Mouse (Mus musculus) yolk sac, embryonic 10.5 days (tissue): Measurements from ENCODE around the gene Rsc1a1.
A peak's percentile ranks its signal among the peaks of the same experiment; 100 is the strongest.

Experiments
- DNase-seq: peaks from one replicate; pipeline ENCODE4 v3.0.0-alpha.2; 2017; ENCODE audit warnings: low spot score

Gene Rsc1a1

GRCm38 (mm10) chr4:141685499-141685898 is at the start of gene Rsc1a1:
Gene Rsc1a1 (minus strand): TSS chr4:141685599.
- no peak for DNase-seq

GRCm38 (mm10) chr4:141735206-141735560 is 49.8 kb upstream of the Rsc1a1 start:
- no peak for DNase-seq

- peak; percentile 89 for DNase-seq
These were observed 49.2 kb upstream of the Rsc1a1 start for GRCm38 (mm10) chr4:141734446-141735205.

- DNase-seq, result peak; percentile 82
These were observed 46.4 kb upstream of the Rsc1a1 start for GRCm38 (mm10) chr4:141731766-141732165.

- no peak for DNase-seq
These were observed 45.0 kb upstream of the Rsc1a1 start for GRCm38 (mm10) chr4:141730401-141730800.

GRCm38 (mm10) chr4:141729266-141729665 is 43.9 kb upstream of the Rsc1a1 start:
- DNase-seq, result peak; percentile 67

- DNase-seq, result peak; percentile 73
These were observed 40.3 kb upstream of the Rsc1a1 start for GRCm38 (mm10) chr4:141725738-141726137.

GRCm38 (mm10) chr4:141725277-141725676 is 39.9 kb upstream of the Rsc1a1 start:
- DNase-seq, result no peak

- DNase-seq, result no peak
These were observed 39.2 kb upstream of the Rsc1a1 start for GRCm38 (mm10) chr4:141724594-141724993.

GRCm38 (mm10) chr4:141723673-141724068 is 38.3 kb upstream of the Rsc1a1 start:
- no peak for DNase-seq

- peak; percentile 87 for DNase-seq
These were observed 37.6 kb upstream of the Rsc1a1 start, which contains the start of gene Ddi2 for GRCm38 (mm10) chr4:141722731-141723672. Gene Ddi2 (minus strand): TSS chr4:141723419.

GRCm38 (mm10) chr4:141721961-141722360 is 36.6 kb upstream of the Rsc1a1 start:
- DNase-seq, result no peak

GRCm38 (mm10) chr4:141720761-141721523 is 35.5 kb upstream of the Rsc1a1 start:
- DNase-seq, result no peak

GRCm38 (mm10) chr4:141719304-141719703 is 33.9 kb upstream of the Rsc1a1 start:
- no peak for DNase-seq

- no peak for DNase-seq
These were observed 32.2 kb upstream of the Rsc1a1 start for GRCm38 (mm10) chr4:141717633-141718032.

- peak; percentile 48 for DNase-seq
These were observed 29.6 kb upstream of the Rsc1a1 start for GRCm38 (mm10) chr4:141715027-141715426.

- no peak for DNase-seq
These were observed 28.3 kb upstream of the Rsc1a1 start for GRCm38 (mm10) chr4:141713598-141714142.

- DNase-seq, result no peak
These were observed 25.9 kb upstream of the Rsc1a1 start for GRCm38 (mm10) chr4:141711250-141711649.

- no peak for DNase-seq
These were observed 23.6 kb upstream of the Rsc1a1 start for GRCm38 (mm10) chr4:141708971-141709370.

- no peak for DNase-seq
These were observed 22.6 kb upstream of the Rsc1a1 start for GRCm38 (mm10) chr4:141708005-141708404.

GRCm38 (mm10) chr4:141705331-141705730 is 19.9 kb upstream of the Rsc1a1 start:
- DNase-seq, result no peak

GRCm38 (mm10) chr4:141704625-141705024 is 19.2 kb upstream of the Rsc1a1 start:
- DNase-seq, result no peak
